Mouse (Mus musculus) mouse embryonic stem cell (cell line): Measurements from ENCODE around the gene Mtm1.

Experiments
- in situ Hi-C, 2 experiments: fragments of 300-500 bp; cut with MboI; formaldehyde crosslinking; loops; 1 replicate in 1 of 2; 3 replicates in 1 of 2; pipeline ENCODE4 v1.14.3; 2019 to 2020; ENCODE audit warnings: low sequenced_read_pairs in 2 of 2, low pct_unique_long_range_greater_than_20kb in 1 of 2, mixed read lengths in 1 of 2; ENCODE audit not compliant: unreplicated experiment in 1 of 2

Gene Mtm1

DNA sequence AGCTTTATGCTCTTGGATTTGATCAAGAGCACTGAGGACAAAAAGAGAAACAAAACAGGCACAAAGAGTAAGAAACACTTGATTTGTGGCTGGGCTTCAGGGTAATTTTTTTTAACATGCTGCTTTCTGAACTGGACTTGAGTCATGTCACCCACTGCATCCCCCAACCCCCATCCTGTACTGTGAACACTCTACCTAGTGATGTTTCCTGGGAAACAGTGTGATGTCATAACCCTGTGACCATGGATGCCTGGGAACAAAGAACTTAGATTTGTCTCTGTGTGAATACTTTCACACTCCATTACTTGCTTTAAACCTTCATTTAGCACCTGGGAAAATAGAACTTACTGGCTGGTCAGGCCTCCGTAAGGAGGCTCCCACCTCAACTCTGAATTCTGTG is at the start of gene Mtm1:
Gene Mtm1 (plus strand): TSS at position 301 of the 400 bp plus-strand sequence.
- in situ Hi-C loops = no loop called here

DNA sequence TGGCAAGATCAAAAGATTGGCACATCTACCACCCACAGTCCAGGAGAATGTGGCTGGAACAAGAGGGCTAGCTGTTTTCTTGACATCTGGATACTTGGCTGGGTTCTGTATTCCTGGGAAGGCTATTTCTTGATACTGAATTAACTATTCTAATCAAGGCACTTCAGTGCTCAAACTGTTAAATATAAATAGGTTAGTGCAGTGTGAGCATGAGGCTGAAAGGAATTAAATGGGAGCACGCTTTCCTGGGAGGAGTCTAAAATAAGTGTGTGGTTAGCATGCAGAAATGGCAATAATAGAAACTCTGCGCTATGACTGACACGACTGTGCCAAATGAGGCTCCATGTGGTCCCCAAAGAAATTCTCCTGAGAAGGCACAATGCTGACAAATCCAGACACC is 29.0 kb upstream of the Mtm1 start:
- in situ Hi-C loops = no loop called here

DNA sequence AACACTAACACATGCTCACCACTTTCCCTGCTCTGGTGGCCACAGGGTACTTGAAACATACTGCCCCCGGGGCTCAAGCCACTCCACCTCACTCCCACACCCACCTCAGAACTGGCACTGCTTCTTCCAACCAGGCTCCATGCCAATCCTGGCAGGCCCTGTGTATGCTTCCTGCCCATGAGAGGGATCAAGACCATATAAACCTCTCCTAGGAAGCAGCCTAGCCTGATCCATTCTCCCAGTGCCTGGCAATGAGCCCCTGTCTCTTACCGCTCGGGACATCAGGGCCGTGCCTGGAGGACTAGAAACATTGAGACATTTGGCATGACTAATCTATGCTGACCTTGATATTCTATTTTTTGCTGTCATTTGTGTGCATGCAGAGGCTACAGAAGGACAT is 26.9 kb upstream of the Mtm1 start:
- in situ Hi-C loops = no loop called here

DNA sequence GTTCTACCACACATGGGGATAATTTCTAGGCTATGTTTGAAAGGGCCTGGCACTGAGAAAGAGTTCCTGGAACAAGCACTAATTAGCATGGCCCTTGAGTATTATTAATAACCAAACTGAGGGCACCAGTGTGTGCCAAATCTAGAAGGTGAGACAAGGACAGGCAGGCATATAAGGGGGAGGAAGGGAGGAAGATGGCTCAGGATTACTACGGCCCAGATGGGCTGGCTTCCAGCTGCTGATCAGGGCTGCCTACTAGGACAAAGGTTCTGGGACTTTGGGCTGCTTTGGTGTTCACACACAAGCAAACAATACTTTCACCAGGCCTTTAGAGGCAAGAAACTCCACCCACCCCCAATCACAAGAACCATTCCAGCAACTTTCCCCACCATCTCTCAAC is 24.2 kb upstream of the Mtm1 start:
- in situ Hi-C loops = no loop called here

DNA sequence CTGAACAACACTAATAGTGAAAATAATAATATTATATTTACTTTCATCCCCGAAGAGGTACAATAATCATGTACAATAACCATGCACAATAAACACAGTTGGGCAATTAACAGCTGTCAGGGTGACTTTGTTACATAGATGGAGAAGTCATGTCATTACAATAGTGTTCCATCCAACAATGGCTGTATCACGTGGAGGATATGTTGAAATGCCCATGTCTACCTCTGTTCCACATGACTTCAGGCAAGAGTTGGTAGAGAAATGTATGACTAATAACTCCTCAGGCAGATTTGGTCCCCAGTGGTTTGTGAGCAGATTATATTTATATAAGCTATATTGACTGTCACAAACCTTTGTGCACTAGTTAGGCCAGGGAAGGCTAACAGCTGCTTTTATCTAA is 5.8 kb upstream of the Mtm1 start:
- in situ Hi-C loops = no loop called here

DNA sequence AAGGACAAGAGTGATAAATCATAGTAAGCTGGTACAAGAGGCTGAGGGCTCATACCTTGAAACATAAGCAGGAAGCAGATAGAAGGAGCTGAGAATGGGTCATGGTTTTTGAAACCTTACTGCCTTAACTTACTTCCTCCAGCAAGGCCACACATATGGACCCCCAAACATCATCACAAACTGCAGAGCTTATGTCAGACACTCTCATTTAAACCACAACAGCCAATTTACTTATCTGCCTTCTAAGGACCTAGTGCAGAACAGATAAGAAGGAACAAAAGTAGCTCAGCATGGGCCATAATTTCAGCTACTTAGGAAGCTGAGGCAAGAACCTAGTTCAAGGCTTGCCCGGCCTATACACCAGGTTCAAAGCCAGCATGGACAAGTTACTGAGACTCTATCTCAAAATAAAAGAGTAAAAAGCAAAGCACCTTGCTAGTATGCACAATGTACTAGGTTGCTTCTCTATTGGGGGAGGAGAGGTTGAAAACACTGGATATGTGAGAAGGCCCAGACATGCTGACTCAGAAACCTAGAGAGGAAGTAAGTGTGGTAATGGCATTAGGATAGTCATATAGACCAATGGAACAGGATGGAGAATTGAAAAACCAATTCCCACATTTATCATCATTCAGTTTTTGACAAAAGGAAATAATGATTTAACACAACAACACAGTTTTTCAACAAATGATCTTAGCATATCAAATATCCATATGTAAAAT is 4.6 kb upstream of the Mtm1 start:
- in situ Hi-C loops = no loop called here

DNA sequence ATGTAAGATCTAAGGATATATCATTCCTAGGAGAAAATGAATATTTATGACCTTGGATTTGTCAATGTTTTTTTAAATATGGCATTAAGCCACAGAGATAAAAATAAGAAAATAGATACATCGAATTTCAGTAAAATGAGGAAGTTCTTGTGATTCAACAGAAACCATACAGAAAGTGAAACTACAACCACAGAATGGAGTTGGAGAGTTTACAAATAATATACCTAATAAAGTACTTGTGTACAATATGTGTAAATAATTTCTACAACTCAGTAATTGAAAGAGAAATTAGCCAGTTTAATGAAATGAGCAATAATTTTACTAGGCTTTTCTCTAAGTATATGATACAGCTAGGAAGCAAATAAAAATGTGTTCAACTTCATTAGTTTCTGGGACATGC is 4.0 kb upstream of the Mtm1 start:
- in situ Hi-C loops = no loop called here

DNA sequence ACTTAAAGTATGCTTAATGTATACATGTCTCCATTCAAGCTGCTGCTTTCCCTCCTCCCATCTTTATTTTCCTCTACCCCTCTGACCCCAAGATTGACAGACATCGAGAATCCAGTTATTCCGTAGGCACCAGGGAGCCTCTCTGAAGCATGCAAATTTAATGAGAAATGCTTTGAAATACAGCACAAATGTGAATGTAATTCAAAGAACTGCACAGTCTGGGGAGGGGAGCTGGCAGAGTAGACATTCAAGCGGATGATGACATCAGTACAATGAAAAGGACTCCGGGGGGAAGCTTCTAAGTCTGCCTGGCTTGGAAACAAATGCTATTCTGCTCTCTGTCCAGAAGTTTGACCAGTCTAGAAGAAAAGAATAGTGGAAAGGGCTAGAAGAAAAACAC is 2.3 kb downstream of the Mtm1 start:
- in situ Hi-C loops = no loop called here

DNA sequence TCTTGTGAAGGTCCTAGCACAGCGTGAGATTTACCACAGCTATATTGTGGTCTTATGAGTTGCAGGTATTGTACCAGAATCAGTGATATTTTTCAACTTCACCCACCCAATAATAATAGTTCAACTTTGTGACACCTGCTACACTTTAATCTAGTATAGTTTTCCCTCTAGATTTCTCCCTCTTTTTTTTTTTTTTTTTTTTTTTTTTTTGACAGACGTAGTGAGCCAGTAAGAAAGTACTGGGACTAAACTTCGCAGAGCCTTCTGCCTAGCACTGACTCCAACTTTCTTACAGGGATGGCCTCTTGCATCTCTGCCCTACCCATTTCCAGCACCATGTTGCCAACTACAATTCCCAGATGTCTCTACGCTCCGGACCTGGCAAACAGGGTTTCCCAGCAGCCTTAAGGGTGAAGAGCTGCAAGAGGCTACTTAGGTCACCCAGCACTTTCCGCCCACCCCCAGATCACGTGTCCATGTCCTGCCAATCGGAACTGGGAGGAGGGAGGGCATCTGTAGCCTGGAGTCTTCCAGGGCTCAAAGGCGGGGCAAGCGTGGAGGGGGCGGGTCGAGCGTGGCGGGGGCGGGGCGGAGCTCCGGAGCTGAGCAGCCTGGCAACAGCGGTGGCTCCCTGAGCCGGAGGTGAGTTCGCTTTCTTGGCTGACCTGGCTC is 4.0 kb downstream of the Mtm1 start:
- in situ Hi-C loops = no loop called here

DNA sequence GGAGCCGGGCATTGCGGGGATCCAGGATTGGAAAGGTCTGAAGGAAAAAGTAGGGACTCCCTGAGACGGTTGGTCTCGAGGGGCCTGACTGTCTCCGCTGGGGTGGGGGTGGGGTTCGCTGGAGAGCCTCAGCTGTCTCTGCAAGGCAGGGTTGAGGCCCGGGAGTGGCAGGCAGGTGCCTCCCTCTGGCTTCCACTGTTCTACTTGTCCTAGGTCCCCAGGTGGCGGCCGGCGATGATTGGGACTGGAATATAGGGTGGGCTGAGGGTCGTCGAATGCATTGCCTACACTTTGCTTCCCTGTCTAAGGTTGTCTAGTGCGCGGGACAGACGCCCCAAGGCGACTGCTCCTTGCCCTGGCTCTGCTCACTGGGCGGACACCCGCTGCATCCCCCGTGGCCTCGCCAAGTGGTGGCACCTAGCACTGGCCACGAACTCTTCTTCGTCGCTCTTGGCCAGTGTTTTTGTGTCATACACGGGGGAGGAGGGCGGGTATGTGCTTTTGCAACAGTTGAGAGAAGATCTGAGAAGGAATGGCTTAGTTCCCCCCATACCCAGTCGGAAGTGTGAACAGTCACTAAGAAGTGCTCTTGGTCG is 4.6 kb downstream of the Mtm1 start:
- in situ Hi-C loops = no loop called here

DNA sequence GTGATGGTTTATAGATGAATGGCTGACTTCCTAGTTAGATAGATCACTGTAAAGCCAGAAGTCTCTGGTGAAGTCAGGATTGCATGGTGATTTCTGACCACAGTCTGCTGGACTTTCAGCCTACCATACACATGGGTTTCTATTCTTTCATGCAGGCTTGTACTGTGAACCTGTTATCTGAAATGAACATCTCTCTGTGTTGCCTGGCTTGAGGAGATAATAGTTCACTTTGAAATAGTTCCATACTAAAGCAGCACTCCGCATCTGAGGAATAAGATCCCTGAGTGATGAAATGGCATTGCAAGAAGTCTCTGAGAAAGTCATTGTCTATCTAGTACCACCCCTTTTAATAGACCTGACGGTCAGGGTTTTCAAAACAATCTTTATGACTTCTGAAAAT is 6.3 kb downstream of the Mtm1 start:
- in situ Hi-C loops = no loop called here

DNA sequence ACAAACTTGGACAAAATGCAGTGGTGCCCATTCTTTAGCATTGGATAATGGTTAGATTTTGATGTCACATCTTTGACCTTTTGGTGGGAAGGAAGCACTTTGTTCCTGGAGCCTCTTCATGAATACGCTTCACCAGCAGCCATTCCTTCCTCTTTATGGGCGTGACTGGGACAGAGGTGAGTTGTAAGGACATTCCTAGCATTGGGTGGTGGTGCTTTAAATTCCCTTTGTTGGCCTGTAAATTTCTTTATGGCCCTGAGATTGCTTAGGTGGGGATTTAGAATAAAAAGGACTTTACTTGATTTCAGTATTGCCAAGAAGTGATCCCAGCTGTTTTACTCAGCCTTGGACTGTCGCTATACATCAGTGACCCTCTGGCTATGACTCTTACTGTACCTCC is 8.3 kb downstream of the Mtm1 start:
- in situ Hi-C loops = no loop called here

DNA sequence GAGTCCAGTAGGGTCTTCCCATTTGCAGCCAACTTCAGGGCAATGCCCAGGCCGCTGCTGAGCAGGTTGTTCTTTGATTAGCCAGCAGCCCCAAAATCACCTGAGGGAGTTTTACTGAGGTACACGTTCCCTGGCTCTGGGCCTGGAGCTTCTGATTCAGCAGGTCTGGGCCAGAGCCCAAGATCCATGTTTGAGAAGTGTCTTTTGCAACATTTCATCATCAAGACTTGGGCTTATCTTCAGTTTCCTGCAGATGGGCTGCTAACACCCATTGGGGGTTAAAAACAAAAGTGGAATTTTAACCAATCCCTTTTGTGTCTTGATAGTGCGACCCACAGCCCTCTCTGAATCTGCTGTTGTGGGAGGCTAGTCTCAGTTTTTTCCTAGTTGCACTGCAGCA is 10.3 kb downstream of the Mtm1 start:
- in situ Hi-C loops = no loop called here

DNA sequence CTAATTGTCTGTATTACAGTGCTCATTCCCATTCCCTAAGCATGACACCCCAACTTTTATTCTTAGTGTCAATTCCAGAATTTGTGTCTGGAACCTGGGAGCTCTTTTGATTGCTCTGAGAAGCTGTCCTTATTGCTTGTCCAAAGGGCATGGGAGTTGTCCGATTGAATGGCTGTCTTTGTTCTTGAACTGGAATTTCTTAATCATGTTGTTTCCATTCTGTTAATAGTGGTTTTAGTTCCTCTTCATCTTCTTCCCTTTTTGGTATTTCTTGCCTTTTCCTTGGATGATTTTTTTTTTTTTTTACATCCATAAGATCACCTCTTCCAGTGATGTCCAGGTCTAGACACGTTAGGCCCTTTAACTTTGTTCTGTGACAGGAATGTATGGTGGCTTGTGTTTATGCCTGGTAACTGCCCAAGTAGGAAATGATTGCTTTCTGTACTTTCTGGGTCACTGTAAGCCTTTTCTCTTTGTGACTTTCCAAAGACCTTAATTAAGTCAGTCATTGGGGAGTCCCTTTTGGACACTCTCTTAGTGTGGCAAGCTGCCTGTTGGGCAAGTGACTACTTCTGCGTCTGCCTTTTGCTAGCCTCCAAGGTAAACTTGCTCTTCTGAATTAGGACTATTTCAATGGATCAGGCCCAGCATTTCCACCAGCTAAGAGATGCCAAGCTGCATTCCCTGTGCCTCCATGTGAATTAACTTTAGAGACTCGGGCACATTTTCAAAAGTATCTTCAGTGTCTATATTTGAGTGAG is 12.3 kb downstream of the Mtm1 start:
- in situ Hi-C loops = no loop called here

DNA sequence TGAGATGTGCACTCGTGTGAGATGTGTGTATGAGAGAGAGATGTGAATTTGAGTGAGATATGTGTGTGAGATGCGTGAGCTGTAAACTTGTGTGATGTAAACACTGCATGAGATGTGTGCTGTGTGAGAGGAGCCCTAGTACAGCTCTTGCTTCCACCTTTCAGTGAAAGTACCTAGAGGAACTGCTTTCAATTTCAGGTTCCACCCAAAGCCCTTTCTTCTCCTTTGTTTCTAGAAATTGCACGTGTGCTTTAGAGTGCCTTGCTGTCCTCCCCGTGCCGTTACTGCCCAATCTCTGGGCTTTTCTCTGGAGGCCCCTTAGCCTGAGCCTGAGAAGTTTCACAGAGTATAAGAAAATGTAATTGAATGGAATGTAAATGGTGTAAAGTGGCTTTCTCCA is 16.3 kb downstream of the Mtm1 start:
- in situ Hi-C loops = no loop called here

DNA sequence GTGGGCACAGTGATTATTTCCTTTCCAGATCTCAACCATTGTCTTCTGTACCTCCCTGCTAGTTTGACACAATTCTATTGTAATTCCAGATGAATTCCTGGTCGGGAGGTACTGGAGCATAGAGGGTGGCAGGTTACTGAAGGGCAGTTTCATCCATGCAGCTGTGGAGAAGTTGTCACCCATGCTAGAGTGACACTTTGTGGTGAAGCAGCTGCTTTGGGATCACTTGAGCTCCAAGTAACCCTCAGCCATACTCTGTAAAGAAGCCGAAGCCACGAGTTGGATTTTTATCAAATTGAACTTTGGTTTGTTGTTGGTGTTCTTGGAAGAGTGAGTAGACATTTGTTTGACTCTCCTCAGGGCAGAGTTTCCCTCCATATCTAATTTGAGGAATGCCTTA is 17.6 kb downstream of the Mtm1 start:
- in situ Hi-C loops = no loop called here

DNA sequence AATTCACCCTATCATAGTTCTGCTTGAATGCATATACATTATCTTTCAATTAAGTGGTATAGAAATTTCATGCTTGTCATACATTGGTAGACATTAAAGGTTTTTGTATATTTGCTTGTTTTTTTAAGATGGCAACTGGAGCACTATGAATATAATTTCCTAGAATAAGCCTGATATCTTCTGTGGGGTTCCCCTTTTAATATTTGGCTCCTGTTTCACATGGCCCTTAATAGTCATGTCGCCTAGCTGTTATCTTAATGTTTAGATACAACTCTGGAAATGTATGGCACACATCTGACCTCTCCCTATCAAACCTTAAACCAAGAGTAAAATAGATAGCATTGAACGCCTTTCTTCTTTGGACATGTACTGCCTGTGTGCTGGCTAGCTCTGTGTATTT is 20.3 kb downstream of the Mtm1 start:
- in situ Hi-C loops = no loop called here

DNA sequence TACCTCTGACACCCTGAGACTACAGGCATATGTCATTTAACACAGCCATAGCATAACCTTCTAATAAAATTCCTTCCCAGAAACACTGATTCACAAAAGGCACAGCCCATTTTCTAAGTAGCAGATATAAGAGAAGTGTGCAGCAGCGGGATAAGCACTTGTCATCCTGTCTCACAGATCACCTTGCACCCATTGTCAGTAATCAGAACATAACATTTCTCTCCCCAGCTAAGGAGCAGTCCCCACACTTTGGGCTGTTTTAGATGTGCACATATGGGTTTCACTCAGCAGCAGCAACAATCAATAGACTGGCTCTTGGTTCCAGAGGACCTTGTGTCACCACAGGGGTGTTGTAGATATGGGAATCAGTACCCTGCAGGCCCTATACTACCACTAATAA is 45.9 kb downstream of the Mtm1 start:
- in situ Hi-C loops = no loop called here

DNA sequence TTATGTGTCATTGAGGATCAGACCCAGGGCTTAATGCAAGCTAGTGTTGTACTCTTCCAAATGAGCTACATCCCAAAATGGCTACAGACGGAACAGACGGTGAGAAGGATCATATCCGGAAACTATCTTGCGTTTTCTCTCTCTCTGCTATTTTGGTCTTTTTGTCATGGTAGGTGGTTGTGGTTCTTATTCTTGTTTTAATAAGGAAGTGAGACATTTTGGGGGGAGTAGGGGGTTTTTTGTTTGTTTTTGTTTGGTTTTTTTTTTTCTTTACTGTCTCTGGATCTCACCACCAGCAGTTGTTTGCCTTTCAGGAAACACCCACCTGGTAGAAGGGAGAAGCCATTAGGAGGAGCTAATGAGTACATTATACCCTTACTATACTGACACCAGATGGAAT is 50.3 kb downstream of the Mtm1 start:
- in situ Hi-C loops = no loop called here
